Mouse (Mus musculus): ENCODE measurements around the gene Dedd. TPM values are rescaled to one million over a fixed set of nuclear protein-coding genes. Genes with fewer than 3 reads are reported as not detected.

The Dedd gene
- polyA plus RNA-seq (2012; ENCODE audit: low replicate concordance), result 11.6 and 25.3 TPM in 2 replicates

GRCm38 (mm10) chr1:171328839-171329432 is at the start of gene Dedd:
TSS of gene Dedd (plus strand) at chr1:171329145.

GRCm38 (mm10) chr1:171280916-171281527 is 47.9 kb upstream of the Dedd start, which contains the start of gene Ppox:
TSS of gene Ppox (minus strand) at chr1:171281186.

GRCm38 (mm10) chr1:171287136-171288081 is 41.5 kb upstream of the Dedd start, which contains the start of gene Usp21:
TSS of gene Usp21 (minus strand) at chr1:171287991.

GRCm38 (mm10) chr1:171294298-171295062 is 34.5 kb upstream of the Dedd start, which contains the start of gene Ufc1:
TSS of gene Ufc1 (minus strand) at chr1:171295024.

GRCm38 (mm10) chr1:171345225-171346094 is 16.5 kb downstream of the Dedd start, which contains the start of the genes Nit1 and Pfdn2:
TSS of gene Nit1 (minus strand) at chr1:171345646.
TSS of gene Pfdn2 (plus strand) at chr1:171345670.

GRCm38 (mm10) chr1:171360656-171361055 is 31.7 kb downstream of the Dedd start, which contains the start of gene Klhdc9:
TSS of gene Klhdc9 (minus strand) at chr1:171360798.

GRCm38 (mm10) chr1:171369845-171370556 is 41.1 kb downstream of the Dedd start, which contains the start of gene Nectin4:
TSS of gene Nectin4 (plus strand) at chr1:171370099.

GRCm38 (mm10) chr1:171388376-171389102 is 59.6 kb downstream of the Dedd start, which contains the start of gene Arhgap30:
TSS of gene Arhgap30 (plus strand) at chr1:171388954.

Other genes with a start within 250 kb of the Dedd start
- 1.2 and 1.6 TPM in 2 replicates for gene Cfap126, start 215.2 kb upstream of the Dedd start, polyA plus RNA-seq (2012; ENCODE audit: low replicate concordance)
- gene Sdhc, start 178.5 kb upstream of the Dedd start, polyA plus RNA-seq (2012; ENCODE audit: low replicate concordance), result 5.3 and 72.1 TPM in 2 replicates
- gene Mpz, start 178.4 kb upstream of the Dedd start, polyA plus RNA-seq (2012; ENCODE audit: low replicate concordance), result not detected in 2 replicates
- 0.66 and 1.8 TPM in 2 replicates for gene Pcp4l1, start 132.9 kb upstream of the Dedd start, polyA plus RNA-seq (2012; ENCODE audit: low replicate concordance)
- gene Nr1i3, start 115.2 kb upstream of the Dedd start, polyA plus RNA-seq (2012; ENCODE audit: low replicate concordance), result not detected in 2 replicates
- 18.3 and 19.3 TPM in 2 replicates for gene Tomm40l, start 106.6 kb upstream of the Dedd start, polyA plus RNA-seq (2012; ENCODE audit: low replicate concordance)
- gene Apoa2, start 104.1 kb upstream of the Dedd start, polyA plus RNA-seq (2012; ENCODE audit: low replicate concordance), result not detected in 2 replicates
- 33.6 and 46.3 TPM in 2 replicates for gene Fcer1g, start 94.8 kb upstream of the Dedd start, polyA plus RNA-seq (2012; ENCODE audit: low replicate concordance)
- 0.04 and 0.17 TPM in 2 replicates for gene Adamts4, start 78.7 kb upstream of the Dedd start, polyA plus RNA-seq (2012; ENCODE audit: low replicate concordance)
- gene Ndufs2, start 77.8 kb upstream of the Dedd start, polyA plus RNA-seq (2012; ENCODE audit: low replicate concordance), result 29.8 and 80.2 TPM in 2 replicates
- gene B4galt3, start 58.8 kb upstream of the Dedd start, polyA plus RNA-seq (2012; ENCODE audit: low replicate concordance), result 63.2 and 69.5 TPM in 2 replicates
- gene Ppox, start 48.0 kb upstream of the Dedd start, polyA plus RNA-seq (2012; ENCODE audit: low replicate concordance), result 29.7 and 70.3 TPM in 2 replicates
- gene Usp21, start 41.2 kb upstream of the Dedd start, polyA plus RNA-seq (2012; ENCODE audit: low replicate concordance), result 77.2 and 163 TPM in 2 replicates
- gene Ufc1, start 34.1 kb upstream of the Dedd start, polyA plus RNA-seq (2012; ENCODE audit: low replicate concordance), result 17.7 and 40.2 TPM in 2 replicates
- gene Nit1, start 16.5 kb downstream of the Dedd start, polyA plus RNA-seq (2012; ENCODE audit: low replicate concordance), result 9.5 and 14.3 TPM in 2 replicates
- gene Pfdn2, start 16.5 kb downstream of the Dedd start, polyA plus RNA-seq (2012; ENCODE audit: low replicate concordance), result 6.8 and 10.4 TPM in 2 replicates
- gene Klhdc9, start 31.7 kb downstream of the Dedd start, polyA plus RNA-seq (2012; ENCODE audit: low replicate concordance), result 0.44 and 0.99 TPM in 2 replicates
- gene Nectin4, start 41.0 kb downstream of the Dedd start, polyA plus RNA-seq (2012; ENCODE audit: low replicate concordance), result 2.4 and 3.8 TPM in 2 replicates
- 174 and 196 TPM in 2 replicates for gene Arhgap30, start 59.8 kb downstream of the Dedd start, polyA plus RNA-seq (2012; ENCODE audit: low replicate concordance)
- 54.0 and 85.7 TPM in 2 replicates for gene Usf1, start 82.2 kb downstream of the Dedd start, polyA plus RNA-seq (2012; ENCODE audit: low replicate concordance)
- 1.4 TPM in 1 of 2 replicates, not detected in the other for gene Tstd1, start 89.7 kb downstream of the Dedd start, polyA plus RNA-seq (2012; ENCODE audit: low replicate concordance)
- 0.16 and 1.7 TPM in 2 replicates for gene F11r, start 108.4 kb downstream of the Dedd start, polyA plus RNA-seq (2012; ENCODE audit: low replicate concordance)
- gene Alyref2, start 174.3 kb downstream of the Dedd start, polyA plus RNA-seq (2012; ENCODE audit: low replicate concordance), result 17.0 and 18.6 TPM in 2 replicates
- 0.36 and 1.6 TPM in 2 replicates for gene Itln1, start 206.1 kb downstream of the Dedd start, polyA plus RNA-seq (2012; ENCODE audit: low replicate concordance)
- 1.1 and 1.5 TPM in 2 replicates for gene Cd244a, start 230.0 kb downstream of the Dedd start, polyA plus RNA-seq (2012; ENCODE audit: low replicate concordance)

Measured in hematopoietic multipotent progenitor cell, adult 10-12 weeks (in vitro differentiated cells).